Mouse (Mus musculus) liver, postnatal 0 days (tissue): ENCODE measurements around the gene Mthfd1l. TPM values are rescaled to one million over a fixed set of nuclear protein-coding genes. Genes with fewer than 3 reads are reported as not detected.

Experiments
- ATAC-seq: fragments of 200-750 bp; cut with Nextera tagmentation; 2 replicates; pipeline ENCODE4 v1.8.0; 2017; ENCODE audit warnings: mild to moderate bottlenecking, moderate library complexity
- DNase-seq: peaks from one replicate; pipeline ENCODE4 v3.0.0-alpha.2; 2016
- H3K27ac ChIP-seq: fragments of 300-500 bp; sonication (generic); 2 replicates; pipeline ENCODE4 v1.5.1; 2014; ENCODE audit warnings: antibody characterized with exemption, moderate library complexity, mild to moderate bottlenecking, low read depth
- H3K27me3 ChIP-seq: fragments of 300-500 bp; sonication (generic); 2 replicates; pipeline ENCODE4 v1.6.1; 2014; ENCODE audit warnings: low read length, control low read depth, mixed read lengths; ENCODE audit not compliant: insufficient read depth
- H3K36me3 ChIP-seq: fragments of 300-500 bp; sonication (generic); replicated peaks from 2 replicates; pipeline ENCODE4 v1.6.1; 2014; ENCODE audit warnings: mild to moderate bottlenecking, control low read depth, low read length, moderate library complexity, mixed read lengths; ENCODE audit not compliant: insufficient read depth
- H3K4me1 ChIP-seq: fragments of 300-500 bp; sonication (generic); 2 replicates; pipeline ENCODE4 v1.6.1; 2014; ENCODE audit warnings: antibody characterized with exemption, mild to moderate bottlenecking, control low read depth; ENCODE audit not compliant: insufficient read depth
- H3K4me2 ChIP-seq: fragments of 300-500 bp; sonication (generic); 2 replicates; pipeline ENCODE4 v1.6.1; 2014; ENCODE audit warnings: low read depth, mild to moderate bottlenecking, low read length, moderate library complexity, mixed read lengths
- H3K4me3 ChIP-seq: fragments of 300-500 bp; sonication (generic); 2 replicates; pipeline ENCODE4 v1.5.1; 2014; ENCODE audit warnings: low read depth, low read length
- H3K9ac ChIP-seq: fragments of 300-500 bp; sonication (generic); replicated peaks from 2 replicates; pipeline ENCODE4 v1.6.1; 2014; ENCODE audit warnings: mild to moderate bottlenecking, moderate library complexity
- H3K9me3 ChIP-seq: fragments of 300-500 bp; sonication (generic); 2 replicates; pipeline ENCODE4 v1.6.1; 2016; ENCODE audit warnings: mild to moderate bottlenecking, control low read depth, low read length, mixed read lengths
- CTCF ChIP-seq: sonication (generic); IDR thresholded peaks from 2 replicates; pipeline ENCODE4 v1.5.1; 2016; ENCODE audit warnings: antibody characterized with exemption, low read depth
- EP300 ChIP-seq: IDR thresholded peaks from 2 replicates; pipeline ENCODE4 v1.6.1; 2016; ENCODE audit warnings: antibody characterized with exemption, low read depth, mild to moderate bottlenecking
- WGBS: fragments of 180-500 bp; shearing (Covaris S2); extraction: QIAGEN DNeasy Blood & Tissue Kit; methylation state at CpG from one replicate; pipeline ENCODE4 v1.1.7; 2014; ENCODE audit not compliant: insufficient replicate concordance; 5-methylcytosine and 5-hydroxymethylcytosine counted together
- polyA plus RNA-seq: library from polyadenylated mRNA; unstranded; fragments of >200 nt; fragmentation: Nextera tagmentation; extraction: Ambion mirVana; gene quantifications from 2 replicates; pipeline ENCODE4 v1.2.1, GENCODE M21; 2015

Gene Mthfd1l
- polyA plus RNA-seq, 1 experiment from 2014 or later, result 8.4 TPM

- no peak overlapping the region for H3K9ac ChIP-seq
- H3K27me3 ChIP-seq, result no peaks in the 10 kb centered on the region
- H3K27ac ChIP-seq, result no peak overlapping the region
- TF ChIP-seq CTCF (no peak), EP300 (no peak)
- no peaks in the 10 kb centered on the region for H3K9me3 ChIP-seq
- WGBS, result 71% methylated on average over 6 of the region's 6 CpGs
- no peak for ATAC-seq
- no peak overlapping the region for H3K4me2 ChIP-seq
- no peak for DNase-seq
- H3K4me1 ChIP-seq, result no peaks in the 10 kb centered on the region
- H3K36me3 ChIP-seq, result peaks cover 11% of the 10 kb centered on the region; the same call in 1 of the 2 replicates
- H3K4me3 ChIP-seq, result no peak overlapping the region
Measured at GRCm38 (mm10) chr10:4154035-4154434, 181.1 kb downstream of the Mthfd1l start.

- WGBS, result 63% methylated on average over 5 of the region's 5 CpGs
- Histone ChIP-seq H3K9me3 (no peaks in the 10 kb centered on the region), H3K4me1 (no peaks in the 10 kb centered on the region), H3K9ac (no peak overlapping the region), H3K27ac (no peak overlapping the region; the same call in 1 of the 2 replicates), H3K36me3 (peaks cover 8% of the 10 kb centered on the region; the same call in 1 of the 2 replicates), H3K4me2 (no peak overlapping the region), H3K27me3 (no peaks in the 10 kb centered on the region), H3K4me3 (no peak overlapping the region)
- ATAC-seq (no peak), DNase-seq (no peak)
- TF ChIP-seq EP300, result no peak
- no peak for TF ChIP-seq CTCF
Measured at GRCm38 (mm10) chr10:4155521-4155920, 182.6 kb downstream of the Mthfd1l start.

GRCm38 (mm10) chr10:4158533-4158932 is 185.6 kb downstream of the Mthfd1l start:
- Histone ChIP-seq H3K4me3 (no peak overlapping the region), H3K9me3 (no peaks in the 10 kb centered on the region), H3K4me1 (peaks cover 10% of the 10 kb centered on the region), H3K9ac (no peak overlapping the region), H3K36me3 (0 out of 2 replicates have a peak, but pooled peaks cover 3% of the 10 kb centered on the region), H3K27ac (no peak overlapping the region), H3K4me2 (no peak overlapping the region), H3K27me3 (no peaks in the 10 kb centered on the region)
- no peak for ATAC-seq
- DNase-seq, result no peak
- 73% methylated on average over 5 of the region's 5 CpGs for WGBS
- no peak for TF ChIP-seq EP300
- no peak for TF ChIP-seq CTCF

GRCm38 (mm10) chr10:4159541-4160090 is 186.7 kb downstream of the Mthfd1l start:
- 79% methylated on average over 8 of the region's 8 CpGs for WGBS
- Histone ChIP-seq H3K27ac (no peak overlapping the region), H3K9ac (no peak overlapping the region), H3K4me1 (peaks cover 12% of the 10 kb centered on the region), H3K4me2 (no peak overlapping the region), H3K9me3 (no peaks in the 10 kb centered on the region), H3K27me3 (no peaks in the 10 kb centered on the region), H3K36me3 (0 out of 2 replicates have a peak, but pooled peaks cover 3% of the 10 kb centered on the region), H3K4me3 (no peak overlapping the region)
- DNase-seq (no peak), ATAC-seq (no peak)
- no peak for TF ChIP-seq EP300
- TF ChIP-seq CTCF, result no peak

- Histone ChIP-seq H3K27ac (no peak overlapping the region), H3K9ac (no peak overlapping the region), H3K4me3 (no peak overlapping the region), H3K27me3 (no peaks in the 10 kb centered on the region), H3K4me1 (peaks cover 12% of the 10 kb centered on the region), H3K9me3 (no peaks in the 10 kb centered on the region), H3K36me3 (0 out of 2 replicates have a peak, but pooled peaks cover 3% of the 10 kb centered on the region), H3K4me2 (no peak overlapping the region)
- TF ChIP-seq CTCF (no peak), EP300 (no peak)
- DNase-seq (no peak), ATAC-seq (no peak)
- WGBS, result 74% methylated on average over 13 of the region's 13 CpGs
Measured at GRCm38 (mm10) chr10:4160242-4160785, 187.4 kb downstream of the Mthfd1l start.

- no peak for DNase-seq
- WGBS, result 41% methylated on average over 2 of the region's 2 CpGs
- peaks cover 12% of the 10 kb centered on the region for H3K4me1 ChIP-seq
- H3K36me3 ChIP-seq, result no peaks in the 10 kb centered on the region
- H3K27me3 ChIP-seq, result no peaks in the 10 kb centered on the region
- no peak overlapping the region for H3K4me2 ChIP-seq
- no peak overlapping the region for H3K4me3 ChIP-seq
- peak; percentile 78 for ATAC-seq
- H3K9me3 ChIP-seq, result no peaks in the 10 kb centered on the region
- H3K9ac ChIP-seq, result no peak overlapping the region
- H3K27ac ChIP-seq, result no peak overlapping the region
- TF ChIP-seq CTCF, result no peak
- no peak for TF ChIP-seq EP300
Measured at GRCm38 (mm10) chr10:4162049-4162448, 189.1 kb downstream of the Mthfd1l start.
